Mouse (Mus musculus): ENCODE data around the gene Otx2.

Gene Otx2

GRCm38 (mm10) chr14:48668761-48669303 is 4.8 kb downstream of the Otx2 start:
- DNase-seq: no peak

- DNase-seq: no peak
Observed at GRCm38 (mm10) chr14:48668051-48668481, 5.6 kb downstream of the Otx2 start.

GRCm38 (mm10) chr14:48667396-48667795 is 6.2 kb downstream of the Otx2 start:
- DNase-seq: no peak

GRCm38 (mm10) chr14:48666771-48667170 is 6.8 kb downstream of the Otx2 start:
- no peak for DNase-seq

GRCm38 (mm10) chr14:48665816-48666661 is 7.6 kb downstream of the Otx2 start:
- DNase-seq: no peak

- DNase-seq: no peak
Observed at GRCm38 (mm10) chr14:48664841-48665815, 8.5 kb downstream of the Otx2 start.

- DNase-seq: no peak
Observed at GRCm38 (mm10) chr14:48664001-48664810, 9.4 kb downstream of the Otx2 start.

- DNase-seq: no peak
Observed at GRCm38 (mm10) chr14:48663531-48663930, 10.1 kb downstream of the Otx2 start.

GRCm38 (mm10) chr14:48662568-48663236 is 10.9 kb downstream of the Otx2 start:
- no peak for DNase-seq

GRCm38 (mm10) chr14:48661646-48662567 is 11.7 kb downstream of the Otx2 start:
- DNase-seq: no peak

- DNase-seq: no peak
Observed at GRCm38 (mm10) chr14:48661151-48661550, 12.5 kb downstream of the Otx2 start.

- DNase-seq: no peak
Observed at GRCm38 (mm10) chr14:48660593-48660992, 13.0 kb downstream of the Otx2 start.

GRCm38 (mm10) chr14:48659661-48660060 is 14.0 kb downstream of the Otx2 start:
- DNase-seq: no peak

- no peak for DNase-seq
Observed at GRCm38 (mm10) chr14:48657241-48657640, 16.4 kb downstream of the Otx2 start.

GRCm38 (mm10) chr14:48656711-48657110 is 16.9 kb downstream of the Otx2 start:
- DNase-seq: no peak

GRCm38 (mm10) chr14:48655792-48656550 is 17.6 kb downstream of the Otx2 start:
- DNase-seq: no peak

GRCm38 (mm10) chr14:48655073-48655791 is 18.4 kb downstream of the Otx2 start:
- no peak for DNase-seq

- no peak for DNase-seq
Observed at GRCm38 (mm10) chr14:48654551-48655072, 19.0 kb downstream of the Otx2 start.

All from kidney, adult 9 months (tissue).